Mouse (Mus musculus): ENCODE results near the gene Wnt3a. TPM values are rescaled to one million over a fixed set of nuclear protein-coding genes. Genes with fewer than 3 reads are reported as not detected.

Wnt3a gene
- polyA plus RNA-seq, 1 experiment from 2014 or later: 1.6 TPM

Small RNAs within 50 kb of the gene (microRNA-seq; reads per million reads assigned to microRNA genes)
- gene Gm24756: not detected

Other genes with a start within 250 kb of the Wnt3a start
- gene Obscn, start 154.3 kb downstream of the Wnt3a start, polyA plus RNA-seq (2016; fragmentation: Nextera tagmentation; extraction: Ambion mirVana): 0.70 and 1.00 TPM in 2 replicates
- gene Iba57, start 127.0 kb downstream of the Wnt3a start, polyA plus RNA-seq (2016; fragmentation: Nextera tagmentation; extraction: Ambion mirVana): 4.5 and 5.0 TPM in 2 replicates
- 0.65 and 1.2 TPM in 2 replicates for gene Gjc2, start 107.5 kb downstream of the Wnt3a start, polyA plus RNA-seq (2016; fragmentation: Nextera tagmentation; extraction: Ambion mirVana)
- gene Guk1, start 98.5 kb downstream of the Wnt3a start, polyA plus RNA-seq (2016; fragmentation: Nextera tagmentation; extraction: Ambion mirVana): 121 and 130 TPM in 2 replicates
- 93.9 and 94.7 TPM in 2 replicates for gene Mrpl55, start 88.3 kb downstream of the Wnt3a start, polyA plus RNA-seq (2016; fragmentation: Nextera tagmentation; extraction: Ambion mirVana)
- 34.8 and 36.9 TPM in 2 replicates for gene 2310033P09Rik, start 82.4 kb downstream of the Wnt3a start, polyA plus RNA-seq (2016; fragmentation: Nextera tagmentation; extraction: Ambion mirVana)
- gene Arf1, start 62.5 kb downstream of the Wnt3a start, polyA plus RNA-seq (2016; fragmentation: Nextera tagmentation; extraction: Ambion mirVana): 602 and 603 TPM in 2 replicates
- gene Wnt9a, start 16.2 kb upstream of the Wnt3a start, polyA plus RNA-seq (2016; fragmentation: Nextera tagmentation; extraction: Ambion mirVana): 5.0 and 5.6 TPM in 2 replicates
- 0.16 TPM in 1 of 2 replicates, not detected in the other for gene Prss38, start 84.9 kb upstream of the Wnt3a start, polyA plus RNA-seq (2016; fragmentation: Nextera tagmentation; extraction: Ambion mirVana)
- 17.4 and 18.6 TPM in 2 replicates for gene Jmjd4, start 159.3 kb upstream of the Wnt3a start, polyA plus RNA-seq (2016; fragmentation: Nextera tagmentation; extraction: Ambion mirVana)
- 142 and 145 TPM in 2 replicates for gene Snap47, start 160.4 kb upstream of the Wnt3a start, polyA plus RNA-seq (2016; fragmentation: Nextera tagmentation; extraction: Ambion mirVana)
- gene Zfp867, start 181.7 kb upstream of the Wnt3a start, polyA plus RNA-seq (2016; fragmentation: Nextera tagmentation; extraction: Ambion mirVana): 8.8 and 9.5 TPM in 2 replicates
- 34.6 and 36.0 TPM in 2 replicates for gene Zkscan17, start 236.0 kb upstream of the Wnt3a start, polyA plus RNA-seq (2016; fragmentation: Nextera tagmentation; extraction: Ambion mirVana)

All from limb, embryonic 12.5 days (tissue).